Mouse (Mus musculus): ENCODE measurements around the gene 4930502E18Rik. TPM values are rescaled to one million over a fixed set of nuclear protein-coding genes. Genes with fewer than 3 reads are reported as not detected.

4930502E18Rik gene
- polyA plus RNA-seq, 1 experiment from 2014 or later, result 0.27 TPM

DNA sequence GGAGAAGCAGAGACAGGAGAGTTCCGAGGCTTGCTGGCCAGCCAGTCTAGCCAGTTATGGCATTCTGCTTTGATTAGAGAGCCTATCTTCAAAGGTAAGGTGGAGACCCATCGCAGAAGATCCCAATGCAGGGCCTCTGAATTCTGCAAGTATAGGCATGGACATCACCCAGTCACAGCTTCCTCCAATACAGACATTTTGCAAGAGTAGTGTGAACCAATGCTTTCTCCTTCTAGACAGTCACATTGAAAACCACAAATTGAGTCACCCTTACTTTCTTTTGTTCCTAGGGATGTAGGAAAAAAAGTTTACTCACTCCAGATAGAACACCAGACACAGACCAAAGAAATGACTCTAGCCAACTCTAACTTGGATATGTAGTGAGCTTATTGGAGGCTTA is 4.3 kb downstream of the 4930502E18Rik start:
- Histone ChIP-seq H3K4me2 (no peak overlapping the region), H3K4me1 (replicated peaks) (no peaks in the 10 kb centered on the region), H3K27ac (ENCODE audit: poor library complexity, severe bottlenecking) (no peak overlapping the region), H3K9ac (no peak overlapping the region), H3K4me3 (no peak overlapping the region), H3K9me3 (replicated peaks) (no peaks in the 10 kb centered on the region), H3K27me3 (replicated peaks) (no peaks in the 10 kb centered on the region), H3K36me3 (no peaks in the 10 kb centered on the region)
- 85% methylated on average over 2 of the region's 2 CpGs for WGBS
- no peak for ATAC-seq (ENCODE audit: insufficient number of reproducible peaks, low FRiP score)

DNA sequence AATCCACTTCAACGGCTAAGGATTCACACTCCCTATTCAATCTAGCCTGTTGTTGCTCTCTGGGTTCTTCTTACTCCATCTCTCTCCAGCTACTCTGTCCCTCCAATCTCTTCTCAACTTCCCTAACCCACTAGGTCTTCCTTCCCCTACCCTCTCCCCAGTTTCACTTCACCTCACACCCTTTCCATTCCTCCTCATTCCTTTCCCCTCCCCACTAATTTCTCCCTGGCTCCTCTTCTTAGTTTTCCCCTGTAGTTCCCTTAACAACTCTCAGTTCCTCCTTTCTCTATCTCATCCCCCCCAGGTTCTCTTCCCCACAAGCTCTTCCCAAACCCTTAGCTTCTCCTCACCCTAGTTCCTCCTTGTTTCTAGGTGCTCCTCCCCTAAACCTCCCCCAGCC is 28.2 kb downstream of the 4930502E18Rik start:
- 72% methylated on average over 1 of the region's 1 CpGs for WGBS
- Histone ChIP-seq H3K9me3 (replicated peaks) (peaks cover 19% of the 10 kb centered on the region), H3K27ac (ENCODE audit: poor library complexity, severe bottlenecking) (no peak overlapping the region), H3K4me3 (no peak overlapping the region), H3K36me3 (no peaks in the 10 kb centered on the region), H3K9ac (no peak overlapping the region), H3K27me3 (replicated peaks) (no peaks in the 10 kb centered on the region), H3K4me1 (replicated peaks) (no peaks in the 10 kb centered on the region), H3K4me2 (no peak overlapping the region)
- ATAC-seq (ENCODE audit: insufficient number of reproducible peaks, low FRiP score), result no peak

DNA sequence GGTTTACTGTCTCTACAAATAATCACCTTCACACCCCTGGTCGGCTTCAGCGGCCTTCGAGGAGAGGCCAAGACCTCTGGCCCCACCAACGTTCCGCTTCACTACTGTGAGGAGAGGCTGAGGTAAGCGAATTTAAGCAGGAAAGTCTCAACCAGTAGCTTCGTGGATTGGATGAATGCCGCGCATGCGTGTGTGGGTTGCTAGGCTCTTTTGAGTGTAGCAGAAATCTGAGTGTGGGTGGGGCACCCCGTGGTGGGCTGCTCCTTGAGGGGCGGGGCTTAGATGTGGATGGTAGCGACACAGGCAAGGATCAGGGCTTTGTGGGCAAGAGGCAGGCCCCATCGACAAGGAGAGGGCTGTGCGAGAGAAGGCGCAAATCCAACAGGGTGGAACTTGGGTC is 33.1 kb downstream of the 4930502E18Rik start, which contains the start of gene 1700013H16Rik:
Gene 1700013H16Rik (minus strand): TSS at position 96 of the 400 bp plus-strand sequence.
- WGBS, result 88% methylated on average over 16 of the region's 16 CpGs
- Histone ChIP-seq H3K4me3 (no peak within 1 kb of the TSS), H3K4me1 (replicated peaks) (no peaks in the 10 kb centered on the region), H3K36me3 (no peaks in the 10 kb centered on the region), H3K27ac (ENCODE audit: poor library complexity, severe bottlenecking) (no peak within 1 kb of the TSS), H3K4me2 (no peak within 1 kb of the TSS), H3K9me3 (replicated peaks) (peaks cover 22% of the 10 kb centered on the region), H3K9ac (no peak within 1 kb of the TSS), H3K27me3 (replicated peaks) (no peaks in the 10 kb centered on the region)
- no peak for ATAC-seq (ENCODE audit: insufficient number of reproducible peaks, low FRiP score)

DNA sequence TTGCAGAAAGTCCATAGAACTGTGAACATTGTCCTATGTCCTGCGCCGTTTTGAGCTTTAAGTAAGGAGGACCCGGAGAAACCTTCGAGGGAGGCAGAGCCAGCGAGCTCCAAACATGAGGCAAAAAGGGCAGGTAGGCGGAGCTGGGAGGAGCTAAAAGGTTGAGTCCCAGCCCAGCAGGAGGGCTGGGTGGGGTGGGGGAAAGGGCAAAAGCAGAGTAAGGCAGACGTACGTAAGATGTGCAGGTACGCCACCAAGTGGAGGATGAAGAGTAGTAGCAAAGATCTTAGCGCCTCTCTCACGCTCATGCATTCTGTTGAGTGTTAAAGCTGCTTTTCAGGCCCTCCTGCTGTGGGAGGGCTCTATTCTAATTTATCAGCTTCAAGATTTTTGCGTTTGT is 51.6 kb downstream of the 4930502E18Rik start, which contains the start of gene Zfp36l3:
Gene Zfp36l3 (minus strand): TSS at position 119 of the 400 bp plus-strand sequence.
- no peak within 1 kb of the TSS for H3K4me2 ChIP-seq
- H3K27me3 ChIP-seq (replicated peaks), result no peaks in the 10 kb centered on the region
- 76% methylated on average over 12 of the region's 12 CpGs for WGBS
- H3K9me3 ChIP-seq (replicated peaks), result peaks cover 17% of the 10 kb centered on the region; the same call in 1 of the 2 replicates
- no peak for ATAC-seq (ENCODE audit: insufficient number of reproducible peaks, low FRiP score)
- no peak within 1 kb of the TSS for H3K4me3 ChIP-seq
- no peaks in the 10 kb centered on the region for H3K36me3 ChIP-seq
- H3K27ac ChIP-seq (ENCODE audit: poor library complexity, severe bottlenecking), result no peak within 1 kb of the TSS
- no peak within 1 kb of the TSS for H3K9ac ChIP-seq
- no peaks in the 10 kb centered on the region for H3K4me1 ChIP-seq (replicated peaks)

Other genes starting within 250 kb of the 4930502E18Rik start
- 49.7 and 56.2 TPM in 2 replicates for gene Rtl8c, start 116.8 kb upstream of the 4930502E18Rik start, polyA plus RNA-seq (2016; fragmentation: Nextera tagmentation; extraction: Ambion mirVana)
- not detected in 2 replicates for gene Gm14597, start 115.8 kb upstream of the 4930502E18Rik start, polyA plus RNA-seq (2016; fragmentation: Nextera tagmentation; extraction: Ambion mirVana)
- 93.5 and 98.2 TPM in 2 replicates for gene Rtl8a, start 81.1 kb upstream of the 4930502E18Rik start, polyA plus RNA-seq (2016; fragmentation: Nextera tagmentation; extraction: Ambion mirVana)
- gene Rtl8b, start 54.4 kb upstream of the 4930502E18Rik start, polyA plus RNA-seq (2016; fragmentation: Nextera tagmentation; extraction: Ambion mirVana), result 70.1 and 72.6 TPM in 2 replicates
- not detected in 2 replicates for gene 1700013H16Rik, start 33.0 kb downstream of the 4930502E18Rik start, polyA plus RNA-seq (2016; fragmentation: Nextera tagmentation; extraction: Ambion mirVana)
- gene Zfp36l3, start 51.6 kb downstream of the 4930502E18Rik start, polyA plus RNA-seq (2016; fragmentation: Nextera tagmentation; extraction: Ambion mirVana), result not detected in 2 replicates
- 2.0 and 3.1 TPM in 2 replicates for gene Xlr, start 72.9 kb downstream of the 4930502E18Rik start, polyA plus RNA-seq (2016; fragmentation: Nextera tagmentation; extraction: Ambion mirVana)

Measured in heart, embryonic 12.5 days (tissue).